Mouse (Mus musculus) cortical plate, adult 2 months (tissue): ENCODE data around the gene Mrps5.

Experiments used
- CTCF ChIP-seq: fragments of 200-500 bp; IDR thresholded peaks from 2 replicates; pipeline ENCODE4 v1.5.1; 2011; ENCODE audit warnings: mild to moderate bottlenecking, control low read depth, low read length; ENCODE audit not compliant: insufficient read depth; ENCODE audit errors: extremely low read depth
- POLR2A ChIP-seq: fragments of 200-500 bp; IDR thresholded peaks from 2 replicates; pipeline ENCODE4 v1.6.1; 2011; ENCODE audit warnings: mild to moderate bottlenecking, low read length, control low read depth; ENCODE audit not compliant: insufficient read depth; ENCODE audit errors: extremely low read depth

DNA sequence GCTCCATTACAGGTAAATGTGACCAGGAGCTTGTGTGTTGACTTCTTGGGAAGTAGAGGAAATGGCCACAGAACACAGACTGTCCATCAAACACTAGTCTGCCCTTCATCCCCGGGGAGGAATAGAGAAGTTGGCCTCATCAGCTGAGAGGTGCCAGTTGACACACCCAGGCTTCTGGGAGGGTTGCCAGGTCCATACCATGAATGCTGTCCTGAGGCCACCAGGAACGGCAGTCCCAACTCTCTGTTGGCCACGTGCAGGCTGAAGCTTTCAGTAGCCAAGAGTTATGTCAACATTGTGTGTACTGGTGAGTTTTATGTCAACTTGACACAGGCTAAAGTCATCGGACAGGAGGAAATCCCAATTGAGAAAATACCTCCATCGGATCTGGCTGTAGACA is 59.9 kb downstream of the Mrps5 start:
- TF ChIP-seq CTCF (no peak), POLR2A (no peak)
